Mouse (Mus musculus) gastrocnemius, postnatal 36 days (tissue): ENCODE data around the gene Speer4f1. TPM values are rescaled to one million over a fixed set of nuclear protein-coding genes. Genes with fewer than 3 reads are reported as not detected.
"Not testable (repeated sequence)": the region's sequence is repeated elsewhere in the genome, so short reads cannot be mapped to it uniquely, and the experiment has no call there.

Experiments used
- DNase-seq, 2 experiments: peaks; one replicate each; pipeline ENCODE4 v3.0.0; 2022
- intact Hi-C: fragments of 180-260 bp; cut with DNase I; formaldehyde crosslinking; loops from one replicate; pipeline ENCODE4 v1.15.1; 2025
- long read RNA-seq, 2 experiments: library from polyadenylated mRNA; stranded (forward); transcript quantifications; one replicate each; pipeline ENCODE4 v2.0.0; 2021
- total RNA-seq, 2 experiments: library from RNA; stranded (reverse); gene quantifications; 2 replicates each; pipeline ENCODE4 v1.2.3; 2021

Speer4f1 gene
- total RNA-seq = not detected
- long read RNA-seq, experiment 1 = 0 reads
- long read RNA-seq, experiment 2 = 0 reads

DNA sequence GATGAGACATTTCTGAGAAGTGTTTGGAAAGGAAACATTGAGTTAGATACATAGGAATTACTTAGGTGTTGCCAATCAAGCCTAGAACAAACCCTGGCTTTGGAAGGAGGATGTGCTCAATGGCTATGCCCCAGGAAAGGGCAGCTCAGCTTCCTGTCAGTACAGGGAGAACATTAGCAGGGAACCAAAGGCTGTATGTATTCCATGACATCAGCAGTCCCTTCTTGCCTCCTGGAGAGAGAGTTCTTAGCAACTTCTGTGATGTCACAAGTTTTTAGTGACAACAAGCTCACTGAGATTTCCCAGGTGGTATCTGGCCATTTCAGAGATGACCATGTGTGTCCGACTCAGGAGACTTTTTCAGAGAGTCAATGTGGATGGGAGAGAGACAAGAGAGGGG lies at the start of gene Speer4f1:
Gene Speer4f1 (plus strand): TSS at position 301 of the 400 bp plus-strand sequence.
- intact Hi-C loops, DNase-seq: not testable (repeated sequence)

DNA sequence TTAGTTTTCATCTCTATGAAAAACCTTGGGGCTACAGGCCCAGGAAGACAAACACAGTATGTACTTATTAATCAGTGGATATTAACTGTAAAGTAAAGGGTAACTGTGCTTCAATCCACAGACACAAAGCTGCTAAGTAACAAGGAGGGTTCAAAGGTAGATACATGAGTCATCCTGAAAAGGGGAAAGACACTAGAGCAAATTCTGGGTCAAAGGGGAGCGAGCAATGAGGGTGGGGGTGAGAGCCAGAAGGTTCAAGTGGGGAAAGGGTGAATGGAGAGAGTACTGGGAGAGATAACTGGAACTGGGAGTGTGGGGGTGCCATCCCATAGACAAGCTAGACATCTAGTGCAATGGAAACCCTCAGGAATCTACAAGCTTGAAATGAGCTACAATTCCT lies 49.0 kb upstream of the Speer4f1 start:
- intact Hi-C loops = no loop called here
- DNase-seq = no peak

DNA sequence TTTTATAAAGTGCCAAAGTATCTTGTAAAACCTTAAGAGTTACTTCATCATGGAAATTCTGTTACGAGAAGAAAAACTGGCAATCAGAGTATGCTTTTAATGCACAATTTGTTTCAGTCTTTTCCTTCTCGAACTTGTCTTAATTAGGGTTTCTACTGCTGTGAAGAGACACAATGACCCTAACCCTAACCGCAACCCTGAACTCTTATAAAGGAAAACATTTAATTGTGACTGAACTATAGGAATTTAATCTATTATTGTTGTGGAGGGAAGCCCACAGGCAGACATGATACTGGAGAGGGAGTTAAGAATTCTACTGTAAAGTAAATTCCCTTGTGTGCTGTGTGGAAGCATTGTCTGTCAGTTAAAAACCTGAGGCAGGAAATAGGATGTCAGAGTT lies 41.2 kb upstream of the Speer4f1 start:
- no peak for DNase-seq
- intact Hi-C loops = no loop called here

DNA sequence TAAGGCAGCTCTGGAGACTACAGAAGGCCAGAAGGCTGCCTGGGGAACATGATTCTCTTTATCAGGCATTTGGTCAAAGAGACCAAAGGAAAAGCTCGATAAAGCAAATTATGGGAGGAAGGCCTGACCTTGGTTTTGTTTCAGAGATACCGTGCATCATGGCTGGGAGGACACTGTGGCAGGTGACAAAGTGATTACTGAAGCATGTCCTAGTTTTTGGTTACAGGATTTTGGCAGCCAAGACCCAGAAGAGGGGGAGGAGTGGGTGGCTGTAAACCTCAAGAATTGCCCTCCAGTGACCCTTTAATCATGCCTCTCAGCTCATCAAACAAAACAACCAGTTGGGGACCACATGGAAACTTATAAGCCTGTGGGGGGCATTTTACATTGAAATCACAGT lies 39.7 kb upstream of the Speer4f1 start:
- intact Hi-C loops = no loop called here
- DNase-seq = no peak

DNA sequence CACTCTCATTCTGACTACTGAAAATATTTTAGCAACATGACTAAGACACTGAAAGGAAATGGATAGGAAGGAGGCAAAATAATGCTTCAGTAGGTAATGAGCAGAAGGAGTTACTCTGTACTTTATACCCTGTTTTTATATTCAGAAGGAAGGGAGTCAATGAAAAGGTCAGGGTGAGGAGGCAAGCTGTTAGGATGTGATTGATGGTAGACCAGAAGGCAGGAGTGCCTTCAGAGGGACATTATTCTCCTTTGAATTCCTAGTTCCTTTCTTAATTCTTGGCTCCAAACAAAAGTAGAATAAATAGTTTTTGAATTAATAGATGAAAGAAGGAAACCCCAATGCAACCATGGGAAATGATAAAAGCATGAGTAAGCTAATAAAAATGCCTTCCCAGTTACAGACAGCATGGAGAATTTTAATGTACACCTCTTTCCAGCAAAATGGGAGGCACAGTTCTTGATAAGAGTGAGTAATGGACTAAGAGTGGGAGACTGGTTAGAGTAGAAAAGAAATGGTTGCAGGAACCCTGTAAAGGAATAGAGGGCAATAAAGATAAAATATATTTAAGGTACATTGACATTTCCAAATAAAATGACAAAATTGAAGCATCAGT lies 36.3 kb upstream of the Speer4f1 start:
- intact Hi-C loops = no loop called here

DNA sequence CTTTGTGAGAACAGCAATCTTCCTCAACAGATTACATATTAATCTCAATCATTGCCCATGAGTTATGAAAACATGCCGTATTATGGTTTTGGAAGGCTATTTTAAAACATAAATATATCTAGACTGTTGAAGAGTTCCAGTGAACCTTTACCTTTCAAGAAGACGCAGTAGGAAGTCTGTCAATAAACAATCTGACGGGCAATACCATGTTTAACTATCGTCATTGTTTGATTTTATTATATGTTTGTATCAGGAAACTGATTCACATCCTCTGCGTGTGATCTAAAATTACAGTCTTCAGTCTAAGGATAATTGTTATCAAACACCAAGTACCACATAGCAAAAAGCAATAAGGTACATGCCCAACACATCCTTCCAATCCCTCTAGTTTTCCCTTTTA lies 21.8 kb upstream of the Speer4f1 start:
- intact Hi-C loops = no loop called here
- DNase-seq = no peak

More for the DNA sequence above, 36.3 kb upstream of the Speer4f1 start:
- DNase-seq = no peak

DNA sequence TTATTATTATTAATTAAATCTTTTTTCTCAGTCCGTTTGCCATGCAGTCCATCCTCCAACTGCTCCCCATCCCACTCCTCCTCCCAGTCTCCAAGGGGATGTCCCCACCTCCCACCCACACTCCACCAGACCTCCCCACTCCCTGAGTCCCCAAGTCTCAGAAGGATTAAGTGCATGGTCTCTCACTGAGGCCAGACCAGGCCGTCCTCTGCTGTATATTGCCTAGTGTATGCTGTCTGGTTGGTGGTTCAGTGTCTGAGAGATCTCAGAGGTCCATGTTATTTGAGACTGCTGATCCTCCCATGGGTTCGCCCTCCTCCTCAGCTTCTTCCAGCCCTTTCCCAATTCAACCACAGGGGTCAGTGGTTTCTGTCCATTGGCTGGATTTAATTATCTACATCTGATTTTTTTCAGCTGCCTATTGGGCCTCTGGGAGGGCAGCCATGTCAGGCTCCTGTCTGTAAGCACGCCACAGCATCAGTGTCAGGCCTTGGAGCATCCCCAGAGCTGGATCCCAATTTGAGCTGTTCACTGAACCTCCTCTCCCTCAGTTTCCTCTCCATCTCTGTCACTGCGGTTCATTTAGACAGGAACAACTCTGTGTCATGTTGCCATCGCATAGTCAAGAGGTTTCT lies 20.8 kb upstream of the Speer4f1 start:
- no peak for DNase-seq
- intact Hi-C loops = no loop called here

DNA sequence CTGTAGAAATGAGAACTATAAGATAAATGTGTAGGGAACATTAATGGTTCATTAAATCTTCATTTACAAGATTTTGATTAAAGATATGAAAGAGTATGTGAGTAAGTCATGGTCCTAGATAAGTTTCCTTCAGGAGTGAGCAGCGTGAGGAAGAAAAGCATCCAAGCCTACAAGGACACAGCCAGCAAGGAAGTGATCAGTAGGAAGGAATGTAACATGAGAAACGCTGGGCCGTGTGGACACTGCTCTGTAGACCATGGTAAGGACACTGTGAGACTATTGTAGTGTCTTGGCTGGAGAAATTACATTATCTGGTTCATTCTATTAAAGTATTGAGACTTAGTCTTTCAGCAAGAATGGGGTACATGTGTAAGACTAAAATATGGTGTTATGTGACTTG lies 19.2 kb upstream of the Speer4f1 start:
- intact Hi-C loops = no loop called here
- no peak for DNase-seq

DNA sequence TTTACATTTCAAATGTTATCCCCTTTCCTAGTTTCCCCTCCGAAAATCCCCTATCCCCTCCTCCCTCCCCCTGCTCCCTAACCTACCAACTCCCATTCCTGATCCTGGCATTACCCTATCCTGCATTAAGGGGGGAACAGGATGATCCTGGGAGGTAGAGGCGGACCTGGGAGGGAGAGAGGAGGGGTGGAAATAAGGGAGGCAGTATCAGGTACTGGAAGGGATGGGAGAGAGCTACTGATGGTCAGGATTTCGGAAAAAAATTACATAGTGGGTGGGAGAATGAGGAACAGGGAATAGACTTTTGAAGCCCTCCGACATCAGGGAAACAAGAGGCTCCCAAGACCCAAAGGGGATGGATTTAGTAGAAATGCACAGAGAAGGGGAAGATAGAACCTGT lies 7.8 kb upstream of the Speer4f1 start:
- intact Hi-C loops, DNase-seq: not testable (repeated sequence)

DNA sequence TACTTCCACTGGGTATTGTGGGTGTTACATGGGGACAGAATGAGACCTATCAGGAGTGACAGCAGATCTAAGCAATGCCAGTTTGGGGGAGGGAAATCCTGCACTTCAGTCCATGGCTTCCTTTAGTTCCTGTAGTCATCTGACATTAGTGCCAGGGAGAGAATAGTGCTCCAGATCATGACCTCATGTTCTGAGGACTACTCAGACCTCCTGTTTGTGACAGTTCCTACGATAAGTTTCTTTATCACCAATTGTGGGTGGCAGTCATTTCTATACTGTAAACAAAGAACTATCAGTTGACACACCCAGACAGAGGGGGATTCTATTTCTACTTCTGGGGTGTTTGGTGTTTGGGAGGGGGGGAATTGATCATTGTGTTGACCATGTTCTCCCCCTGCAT lies 578 bp downstream of the Speer4f1 start:
- no peak for DNase-seq
- intact Hi-C loops = no loop called here

DNA sequence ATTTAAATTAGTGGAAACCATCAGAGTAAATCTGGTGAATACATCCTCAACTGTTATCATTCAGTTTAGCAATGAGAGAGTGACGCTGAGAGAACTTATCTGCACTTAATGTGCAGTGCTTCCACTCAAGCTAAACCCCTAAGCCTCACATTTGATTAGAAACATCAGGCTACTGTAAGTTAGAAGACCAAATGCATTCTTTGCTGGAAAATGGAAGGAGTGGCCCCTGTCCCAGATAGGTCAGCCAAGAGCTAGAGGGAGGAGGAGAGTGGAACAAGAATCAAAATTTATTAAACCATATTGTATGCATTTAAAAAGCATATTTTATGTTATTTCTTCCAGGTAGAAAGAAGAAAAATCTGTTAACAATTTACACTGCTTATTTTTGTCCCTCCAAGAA lies 14.0 kb downstream of the Speer4f1 start:
- intact Hi-C loops = no loop called here

DNA sequence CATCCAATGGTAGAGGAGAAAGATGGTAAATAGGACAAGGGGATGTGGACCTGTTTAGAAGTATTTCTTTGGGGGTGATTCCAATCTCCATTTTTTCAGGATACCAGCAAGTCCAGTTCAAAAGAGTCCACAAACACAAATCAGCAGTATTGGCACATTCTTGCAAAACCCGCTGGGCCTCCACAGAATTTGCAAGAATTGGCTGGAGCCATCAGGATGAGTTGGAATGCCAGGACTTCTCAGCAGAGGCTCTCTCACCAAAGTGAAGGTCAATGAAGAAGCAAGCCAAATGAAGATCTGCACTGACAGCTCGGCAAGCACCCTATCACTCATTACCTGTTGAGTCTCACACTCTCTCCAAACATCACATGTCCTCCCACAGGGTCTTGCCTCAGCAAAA lies 19.7 kb downstream of the Speer4f1 start:
- intact Hi-C loops = no loop called here
- no peak for DNase-seq

More for the DNA sequence above, 14.0 kb downstream of the Speer4f1 start:
- no peak for DNase-seq

DNA sequence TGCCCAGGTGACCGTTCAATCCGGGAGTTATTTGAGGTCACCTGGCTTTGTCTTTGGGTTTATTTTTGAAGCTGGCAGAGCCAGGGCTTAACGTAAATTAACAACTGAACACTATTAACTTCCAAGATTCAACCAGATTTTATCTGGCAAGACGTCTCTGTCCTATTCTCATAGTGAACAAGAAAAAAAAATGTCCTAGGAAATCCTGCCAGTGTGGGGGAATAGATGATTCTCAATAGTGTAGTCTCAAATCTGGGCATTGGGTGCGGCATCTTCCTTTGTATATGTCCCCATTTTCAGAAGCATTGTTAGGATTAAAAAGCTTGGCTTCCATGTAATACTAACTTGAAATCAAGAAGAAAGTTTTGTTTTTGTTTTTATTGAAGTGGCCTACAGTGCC lies 20.8 kb downstream of the Speer4f1 start:
- no peak for DNase-seq
- intact Hi-C loops = no loop called here

DNA sequence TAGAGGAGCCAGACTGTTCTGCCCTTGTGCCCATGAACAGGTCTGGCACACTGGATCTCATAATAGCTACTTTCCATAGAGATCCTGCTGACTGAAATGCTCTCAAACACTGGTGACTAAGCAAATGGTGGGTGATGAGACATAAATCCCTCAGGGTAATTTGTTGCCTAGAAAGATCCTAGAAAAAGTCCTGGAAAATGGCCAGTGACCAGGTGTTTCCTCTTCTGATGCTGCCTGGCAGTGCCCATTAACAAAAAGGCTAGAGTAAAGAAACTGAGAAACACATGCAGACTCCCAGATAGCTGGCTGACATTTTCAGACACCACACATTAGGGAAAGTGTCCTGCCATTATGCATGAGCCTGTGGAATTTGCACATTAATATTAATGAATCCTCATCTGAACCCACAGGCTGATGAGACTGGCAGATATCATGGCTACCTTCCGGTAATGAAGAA lies 24.0 kb downstream of the Speer4f1 start:
- intact Hi-C loops = no loop called here
- DNase-seq = no peak

DNA sequence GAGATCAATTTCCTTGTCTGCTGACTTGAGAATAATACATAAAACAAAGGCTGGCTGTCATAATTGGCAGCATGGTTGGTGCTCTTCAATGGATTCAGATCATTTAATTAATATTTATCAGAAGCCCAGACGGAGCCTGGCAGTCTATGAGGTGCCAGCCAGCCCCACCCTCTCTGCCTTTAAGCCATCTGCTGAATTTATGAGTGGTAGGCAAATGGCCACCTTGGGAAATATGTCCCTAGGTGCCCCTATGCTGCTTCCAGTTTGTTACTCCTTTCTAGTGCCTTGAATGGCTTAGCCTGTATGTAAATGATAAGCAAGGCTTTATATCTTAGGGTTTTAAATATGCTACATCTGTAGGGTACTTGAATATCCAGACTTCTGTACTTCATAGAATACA lies 25.0 kb downstream of the Speer4f1 start:
- no peak for DNase-seq
- intact Hi-C loops = no loop called here

DNA sequence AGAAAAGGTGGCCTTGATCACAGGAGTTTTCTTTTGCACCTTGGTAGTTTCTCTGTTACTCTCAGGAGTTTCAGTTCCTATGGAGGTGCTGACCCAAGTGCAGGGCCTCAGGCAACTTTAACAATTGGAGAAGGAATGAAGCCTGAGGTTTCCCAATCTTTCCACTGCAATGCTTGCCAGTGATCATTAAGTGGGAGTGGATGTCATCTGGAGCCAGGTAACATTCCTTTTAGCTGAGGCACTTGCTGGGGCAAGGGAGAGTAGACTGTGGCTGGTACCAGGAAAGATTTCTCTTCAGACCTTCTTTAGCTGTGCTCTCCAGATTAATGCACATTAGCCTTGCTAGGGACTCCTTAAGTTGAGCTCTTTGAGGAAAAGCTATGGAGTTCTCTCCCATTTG lies 29.6 kb downstream of the Speer4f1 start:
- intact Hi-C loops = no loop called here
- no peak for DNase-seq

DNA sequence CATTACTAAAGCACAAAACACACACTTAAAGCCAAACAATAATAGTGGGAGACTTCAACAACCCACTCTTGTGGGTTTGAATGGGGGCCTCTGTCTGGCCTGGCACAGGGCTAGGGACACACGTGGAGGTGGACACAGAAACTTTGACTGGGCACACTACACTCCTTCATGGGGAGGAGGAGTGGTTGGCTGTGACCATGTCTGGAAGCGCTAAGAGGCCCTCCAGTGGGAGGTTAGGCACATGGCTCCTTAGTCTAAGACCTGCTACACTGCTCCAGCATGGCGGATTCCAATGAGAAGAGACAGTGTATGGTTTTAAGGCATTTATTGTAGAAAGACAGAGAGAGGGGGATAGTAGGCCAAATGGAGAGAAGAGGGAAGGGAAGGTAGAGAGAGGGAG lies 32.1 kb downstream of the Speer4f1 start:
- intact Hi-C loops = no loop called here

More for the DNA sequence above, 32.1 kb downstream of the Speer4f1 start:
- no peak for DNase-seq

Other genes starting within 250 kb of the Speer4f1 start
- gene Speer4f2, start 102.9 kb upstream of the Speer4f1 start, total RNA-seq = not detected
- gene Sema3c, start 98.2 kb downstream of the Speer4f1 start, total RNA-seq = 10 to 100 TPM; 39.8 to 47.0 TPM